28 mouse cellular contexts compared by ENCODE assay signal in the genomic region with DNA sequence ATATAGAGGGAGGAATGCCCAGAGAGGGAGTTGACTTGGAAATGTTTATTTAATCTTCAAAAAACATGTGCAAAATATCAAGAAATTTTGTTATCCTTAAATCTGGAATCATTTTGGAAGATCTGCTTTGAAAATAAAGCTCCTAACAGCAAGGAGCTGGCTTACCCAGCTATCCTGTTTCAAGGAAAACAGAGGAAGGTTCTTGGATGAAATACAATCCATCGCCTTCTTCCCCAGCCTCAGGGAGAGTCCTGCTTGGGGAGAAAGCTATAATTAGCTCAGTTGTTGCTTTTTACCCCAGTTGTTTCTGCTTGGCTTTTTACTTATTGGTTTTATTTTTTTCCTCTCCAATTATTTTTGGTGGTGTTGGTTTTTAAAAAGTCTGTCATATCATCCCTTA.
DNase-seq lines count a peak whose midpoint lies in the region; ATAC-seq lines count a peak whose summit lies in the region.
"Had no signal": no experiment of that assay in that cellular context is flagged by ENCODE, and none has a peak within 500 bp of the region (broad histone marks: within the 10 kb centered on the region; RNA-seq: fewer than 3 reads in every experiment).

No protein-coding gene starts in this region.

- H3K36me3 ChIP-seq in kidney, embryonic 15.5 days, result no peaks in the 10 kb centered on the region
- H3K36me3 ChIP-seq: embryonic facial prominence, embryonic 15.5 days; forebrain, embryonic 12.5 days; heart, embryonic 13.5 days; liver, embryonic 15.5 days; midbrain, embryonic 12.5 days; neural tube, embryonic 12.5 days had no signal

- no peak overlapping the region for H3K4me2 ChIP-seq in kidney, embryonic 15.5 days
- H3K4me2 ChIP-seq: embryonic facial prominence, embryonic 15.5 days; forebrain, embryonic 12.5 days; heart, embryonic 13.5 days; hindbrain, embryonic 14.5 days; liver, embryonic 15.5 days; lung, embryonic 14.5 days; midbrain, embryonic 12.5 days; neural tube, embryonic 12.5 days had no signal

- no peak overlapping the region for H3K27ac ChIP-seq in kidney, embryonic 15.5 days
- H3K27ac ChIP-seq: embryonic facial prominence, embryonic 15.5 days; forebrain, embryonic 12.5 days; heart, embryonic 13.5 days; hindbrain, embryonic 14.5 days; layer of hippocampus, adult 2 months; liver, embryonic 15.5 days; midbrain, embryonic 12.5 days; neural tube, embryonic 12.5 days had no signal

- no peaks in the 10 kb centered on the region for H3K9me3 ChIP-seq in kidney, embryonic 15.5 days (replicated peaks)
- H3K9me3 ChIP-seq: embryonic facial prominence, embryonic 15.5 days; forebrain, embryonic 12.5 days; heart, embryonic 13.5 days; liver, embryonic 15.5 days; midbrain, embryonic 12.5 days; neural tube, embryonic 12.5 days had no signal

- no peaks in the 10 kb centered on the region for H3K4me1 ChIP-seq in kidney, embryonic 15.5 days
- H3K4me1 ChIP-seq: embryonic facial prominence, embryonic 15.5 days; liver, embryonic 15.5 days; midbrain, embryonic 12.5 days; neural tube, embryonic 12.5 days had no signal

- no peaks in the 10 kb centered on the region for H3K27me3 ChIP-seq in kidney, embryonic 15.5 days
- H3K27me3 ChIP-seq: embryonic facial prominence, embryonic 15.5 days; forebrain, embryonic 12.5 days; heart, embryonic 13.5 days; liver, embryonic 15.5 days; midbrain, embryonic 12.5 days; neural tube, embryonic 12.5 days had no signal

- peak; percentile 81 for ATAC-seq in kidney, embryonic 15.5 days (replicated peaks; ENCODE audit: low FRiP score)
- ATAC-seq: forebrain, postnatal 0 days; intestine, postnatal 0 days had no signal

- intact Hi-C loops in left cerebral cortex, postnatal 36 days (cut with DNase I), result no loop called here

- WGBS in kidney, embryonic 15.5 days, result 39% methylated on average over 1 of the region's 1 CpGs

- DNase-seq in kidney, postnatal 14 days, result no peak
- peak; percentile 24 for DNase-seq in brain, adult 2 months (ENCODE audit: low read depth, low spot score)
- DNase-seq in embryo, embryonic 11.5 days (ENCODE audit: low read depth, low spot score), result peak; percentile 11
- DNase-seq in skeletal muscle tissue, adult 2 months (ENCODE audit: low read depth, low spot score), result peak; percentile 23
- DNase-seq in spleen, postnatal 14 days (ENCODE audit: low spot score in 2 of 2), result no peak
- DNase-seq in left cerebral cortex, postnatal 36 days (ENCODE audit: low spot score in 2 of 2), result no peak
- DNase-seq: adrenal gland, adult 2 months; adrenal gland, postnatal 36 days; cerebellum, adult 11 months; cerebellum, adult 9-11 months; forebrain, postnatal 0 days; heart, postnatal 10 days; kidney, postnatal 25 days; lung, embryonic 14.5 days; right cerebral cortex, adult 18-20 months; thymus, adult 2 months; thymus, postnatal 36 days had no signal

- H3K4me3 ChIP-seq in kidney, embryonic 15.5 days (replicated peaks), result no peak overlapping the region
- H3K4me3 ChIP-seq: embryonic facial prominence, embryonic 15.5 days; forebrain, embryonic 12.5 days; heart, embryonic 13.5 days; layer of hippocampus, adult 2 months; liver, embryonic 15.5 days; midbrain, embryonic 12.5 days; myocyte; neural tube, embryonic 12.5 days had no signal

- H3K9ac ChIP-seq in kidney, embryonic 15.5 days, result no peak overlapping the region
- H3K9ac ChIP-seq: embryonic facial prominence, embryonic 15.5 days; forebrain, embryonic 12.5 days; forebrain, postnatal 0 days; heart, embryonic 13.5 days; hindbrain, embryonic 14.5 days; liver, embryonic 15.5 days; lung, embryonic 14.5 days; midbrain, embryonic 12.5 days; neural tube, embryonic 12.5 days had no signal

Comparison
In these comparisons a context has a peak if more than half of its experiments do, and no peak if none do; other contexts are left out.
1. DNase-seq: peak in brain, adult 2 months (single experiment), embryo, embryonic 11.5 days (single experiment) and skeletal muscle tissue, adult 2 months (single experiment); none in kidney, postnatal 14 days (single experiment), spleen, postnatal 14 days (0 of 2) and left cerebral cortex, postnatal 36 days (0 of 2).